Mouse (Mus musculus) lung, postnatal 0 days (tissue): Measurements from ENCODE around the gene Gm20388. TPM values are rescaled to one million over a fixed set of nuclear protein-coding genes. Genes with fewer than 3 reads are reported as not detected.

ENCODE experiments used
- ATAC-seq: fragments of 200-750 bp; cut with Nextera tagmentation; 2 replicates; pipeline ENCODE4 v1.8.0; 2017; ENCODE audit warnings: moderate library complexity
- DNase-seq: peaks from one replicate; pipeline ENCODE4 v3.0.0-alpha.2; 2016; ENCODE audit warnings: low spot score
- H3K27ac ChIP-seq: fragments of 300-500 bp; sonication (generic); 2 replicates; pipeline ENCODE4 v1.5.1; 2014; ENCODE audit warnings: antibody characterized with exemption, mild to moderate bottlenecking, low read length, mixed read lengths
- H3K27me3 ChIP-seq: fragments of 300-500 bp; sonication (generic); replicated peaks from 2 replicates; pipeline ENCODE4 v1.6.1; 2014; ENCODE audit warnings: low read length, mixed read lengths; ENCODE audit not compliant: insufficient read depth
- H3K36me3 ChIP-seq: fragments of 300-500 bp; sonication (generic); 2 replicates; pipeline ENCODE4 v1.6.1; 2014; ENCODE audit warnings: low read length, mixed read lengths; ENCODE audit not compliant: insufficient read depth
- H3K4me1 ChIP-seq: fragments of 300-500 bp; sonication (generic); 2 replicates; pipeline ENCODE4 v1.6.1; 2014; ENCODE audit warnings: antibody characterized with exemption, low read depth, low read length, mixed read lengths; ENCODE audit not compliant: insufficient read depth
- H3K4me2 ChIP-seq: fragments of 300-500 bp; sonication (generic); replicated peaks from 2 replicates; pipeline ENCODE4 v1.6.1; 2014; ENCODE audit warnings: low read depth, mild to moderate bottlenecking, low read length, moderate library complexity, mixed read lengths
- H3K4me3 ChIP-seq: fragments of 300-500 bp; sonication (generic); 2 replicates; pipeline ENCODE4 v1.5.1; 2014; ENCODE audit warnings: low read depth, low read length
- H3K9ac ChIP-seq: fragments of 300-500 bp; sonication (generic); replicated peaks from 2 replicates; pipeline ENCODE4 v1.6.1; 2014; ENCODE audit warnings: low read depth, mild to moderate bottlenecking
- H3K9me3 ChIP-seq: fragments of 300-500 bp; sonication (generic); 2 replicates; pipeline ENCODE4 v1.6.1; 2016; ENCODE audit warnings: low read length, mixed read lengths
- CTCF ChIP-seq: IDR thresholded peaks from 2 replicates; pipeline ENCODE4 v1.5.1; 2016; ENCODE audit warnings: antibody characterized with exemption, mild to moderate bottlenecking
- EP300 ChIP-seq: IDR thresholded peaks from 2 replicates; pipeline ENCODE4 v1.6.1; 2016; ENCODE audit warnings: antibody characterized with exemption, mild to moderate bottlenecking, control low read depth
- WGBS: fragments of 180-500 bp; shearing (Covaris S2); extraction: QIAGEN DNeasy Blood & Tissue Kit; methylation state at CpG from one replicate; pipeline ENCODE4 v1.1.7; 2014; 5-methylcytosine and 5-hydroxymethylcytosine counted together
- polyA plus RNA-seq: library from polyadenylated mRNA; unstranded; fragments of >200 nt; fragmentation: Nextera tagmentation; extraction: Ambion mirVana; gene quantifications from 2 replicates; pipeline ENCODE4 v1.2.1, GENCODE M21; 2015

The Gm20388 gene
- polyA plus RNA-seq, 1 experiment from 2014 or later, result not detected

DNA sequence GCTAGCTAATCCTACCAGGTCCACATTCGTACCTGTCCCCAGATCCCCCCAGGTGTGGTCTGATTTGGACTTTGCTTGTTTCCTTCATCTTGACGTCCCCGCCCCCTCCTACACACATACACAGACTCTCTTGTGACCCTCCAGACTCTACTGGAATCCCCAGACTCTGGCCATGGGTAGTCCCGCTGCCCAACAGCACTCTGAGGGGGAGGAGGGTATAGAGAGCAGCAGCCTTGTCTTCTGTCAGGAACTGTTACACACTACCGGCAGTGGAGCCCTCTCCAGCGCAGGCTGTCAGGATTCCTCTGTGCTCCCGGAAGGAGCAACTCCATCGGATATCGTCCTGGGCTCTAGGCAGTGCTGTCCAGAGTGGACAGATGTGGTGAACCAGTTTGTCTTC lies 3220.4 kb downstream of the Gm20388 start:
- Histone ChIP-seq H3K36me3 (no peaks in the 10 kb centered on the region), H3K4me3 (no peak overlapping the region), H3K4me1 (no peaks in the 10 kb centered on the region; the same call in 1 of the 2 replicates), H3K27ac (peak overlapping the region; percentile 20; the same call in 1 of the 2 replicates), H3K4me2 (no peak overlapping the region), H3K9me3 (no peaks in the 10 kb centered on the region), H3K27me3 (no peaks in the 10 kb centered on the region), H3K9ac (no peak overlapping the region)
- WGBS, result 38% methylated on average over 9 of the region's 9 CpGs
- TF ChIP-seq CTCF (no peak), EP300 (no peak)
- ATAC-seq (peak; percentile 46; the same call in 1 of the 2 replicates), DNase-seq (no peak)

DNA sequence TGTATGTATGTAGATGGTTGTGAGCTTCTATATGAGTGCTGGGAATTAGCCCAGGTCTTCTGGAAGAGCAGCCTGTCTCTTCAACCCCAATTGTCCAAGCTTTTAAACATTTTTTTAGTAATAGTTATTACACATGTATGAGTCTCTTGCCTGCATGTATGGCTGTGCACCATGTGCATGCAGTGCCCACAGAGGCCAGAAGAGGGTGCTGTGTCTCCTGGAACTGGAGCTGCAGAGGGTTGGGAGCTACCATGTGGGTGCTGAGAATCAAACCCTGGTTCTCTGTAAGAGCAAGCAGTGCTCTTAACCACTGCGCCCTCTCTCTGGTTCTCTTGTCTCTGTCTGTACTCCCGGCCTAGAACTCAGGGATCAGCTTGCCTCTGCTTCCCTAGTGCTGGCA lies 3222.3 kb downstream of the Gm20388 start:
- no peak for ATAC-seq
- no peak overlapping the region for H3K4me3 ChIP-seq
- H3K27ac ChIP-seq, result no peak overlapping the region
- no peaks in the 10 kb centered on the region for H3K4me1 ChIP-seq
- WGBS, result 100% methylated on average over 2 of the region's 2 CpGs
- no peaks in the 10 kb centered on the region for H3K27me3 ChIP-seq
- no peak overlapping the region for H3K9ac ChIP-seq
- H3K4me2 ChIP-seq, result no peak overlapping the region
- no peak for DNase-seq
- no peaks in the 10 kb centered on the region for H3K9me3 ChIP-seq
- H3K36me3 ChIP-seq, result no peaks in the 10 kb centered on the region
- TF ChIP-seq EP300 (no peak), CTCF (peak; percentile 34; the same call in 1 of the 2 replicates)

DNA sequence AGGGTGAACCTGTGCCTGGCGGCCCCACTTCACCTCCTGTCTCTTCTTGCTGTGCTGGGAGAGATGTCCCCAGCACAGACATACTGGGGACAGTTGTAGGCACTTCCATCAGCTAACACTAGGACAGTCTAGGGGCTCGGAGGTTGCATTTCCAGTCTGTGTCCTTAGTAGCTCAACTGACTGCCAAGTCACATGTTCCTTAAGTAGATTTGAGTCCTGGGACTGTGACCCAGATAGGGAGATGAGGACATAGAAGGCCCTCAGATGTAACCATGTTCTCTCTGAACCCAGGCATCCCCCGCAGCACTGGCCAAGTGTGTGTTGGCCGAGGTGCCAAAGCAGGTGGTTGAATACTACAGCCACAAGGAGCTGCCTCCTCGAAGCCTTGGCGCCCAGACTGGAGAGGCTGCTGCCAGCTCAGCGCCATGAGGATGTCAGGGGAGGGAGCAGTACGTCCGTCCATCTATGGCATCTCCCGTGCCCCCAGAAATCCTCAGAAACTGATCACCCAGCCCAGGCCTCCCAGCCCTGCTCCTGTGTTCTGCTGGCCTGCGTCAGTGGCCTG lies 3223.6 kb downstream of the Gm20388 start:
- no peaks in the 10 kb centered on the region for H3K4me1 ChIP-seq
- no peak overlapping the region for H3K27ac ChIP-seq
- ATAC-seq (no peak), DNase-seq (no peak)
- no peaks in the 10 kb centered on the region for H3K9me3 ChIP-seq
- H3K36me3 ChIP-seq, result no peaks in the 10 kb centered on the region
- no peak overlapping the region for H3K9ac ChIP-seq
- no peak overlapping the region for H3K4me2 ChIP-seq
- H3K27me3 ChIP-seq, result no peaks in the 10 kb centered on the region
- TF ChIP-seq EP300 (no peak), CTCF (no peak)
- H3K4me3 ChIP-seq, result no peak overlapping the region
- 80% methylated on average over 11 of the region's 11 CpGs for WGBS

DNA sequence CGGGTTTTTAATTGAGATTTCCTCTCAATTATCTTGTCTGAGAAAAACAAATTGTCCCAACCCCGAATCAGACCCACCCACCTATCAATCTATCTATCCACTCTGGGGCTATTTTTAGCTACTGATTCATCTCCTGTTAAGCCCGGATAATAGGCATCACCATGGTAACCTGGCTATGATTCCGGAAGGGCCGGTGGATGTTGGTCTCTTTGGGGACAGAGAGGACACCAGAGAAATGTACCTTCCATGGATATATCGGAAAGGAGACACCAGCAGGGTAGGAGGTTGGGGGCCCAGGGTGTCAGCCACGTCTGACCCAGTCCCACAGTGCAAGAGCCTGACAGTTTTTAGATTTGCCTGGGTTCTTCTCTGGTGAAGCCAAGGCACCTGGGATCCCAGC lies 3224.8 kb downstream of the Gm20388 start:
- 23% methylated on average over 7 of the region's 7 CpGs for WGBS
- Histone ChIP-seq H3K36me3 (no peaks in the 10 kb centered on the region), H3K27me3 (no peaks in the 10 kb centered on the region), H3K4me2 (no peak overlapping the region), H3K9me3 (no peaks in the 10 kb centered on the region), H3K4me1 (no peaks in the 10 kb centered on the region), H3K9ac (no peak overlapping the region), H3K4me3 (no peak overlapping the region), H3K27ac (no peak overlapping the region)
- TF ChIP-seq EP300 (no peak), CTCF (no peak)
- DNase-seq (peak; percentile 33), ATAC-seq (no peak)

DNA sequence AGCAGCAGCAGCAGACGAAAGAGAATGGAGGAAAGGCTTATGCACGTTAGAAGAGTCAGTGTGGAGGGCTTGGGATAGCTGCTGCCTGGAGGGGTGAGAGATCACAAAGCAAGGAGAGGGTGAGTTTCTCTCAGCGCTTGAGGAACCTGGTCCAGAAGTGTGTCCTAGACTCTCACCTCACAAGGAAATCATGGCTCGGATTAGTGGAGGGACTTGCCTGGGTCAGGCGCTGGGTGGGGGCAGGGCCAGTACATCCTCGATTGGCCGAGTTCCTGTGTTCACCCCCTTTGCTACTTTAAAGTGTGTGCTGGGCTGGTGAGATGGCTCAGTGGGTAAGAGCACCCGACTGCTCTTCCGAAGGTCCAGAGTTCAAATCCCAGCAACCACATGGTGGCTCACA lies 3225.2 kb downstream of the Gm20388 start:
- ATAC-seq (no peak), DNase-seq (no peak)
- no peak for TF ChIP-seq CTCF
- no peak for TF ChIP-seq EP300
- Histone ChIP-seq H3K4me1 (no peaks in the 10 kb centered on the region), H3K9ac (no peak overlapping the region), H3K9me3 (no peaks in the 10 kb centered on the region), H3K27me3 (no peaks in the 10 kb centered on the region), H3K4me3 (no peak overlapping the region), H3K4me2 (no peak overlapping the region), H3K27ac (no peak overlapping the region), H3K36me3 (no peaks in the 10 kb centered on the region)
- whole genome bisulfite sequencing, result 36% methylated on average over 9 of the region's 9 CpGs

DNA sequence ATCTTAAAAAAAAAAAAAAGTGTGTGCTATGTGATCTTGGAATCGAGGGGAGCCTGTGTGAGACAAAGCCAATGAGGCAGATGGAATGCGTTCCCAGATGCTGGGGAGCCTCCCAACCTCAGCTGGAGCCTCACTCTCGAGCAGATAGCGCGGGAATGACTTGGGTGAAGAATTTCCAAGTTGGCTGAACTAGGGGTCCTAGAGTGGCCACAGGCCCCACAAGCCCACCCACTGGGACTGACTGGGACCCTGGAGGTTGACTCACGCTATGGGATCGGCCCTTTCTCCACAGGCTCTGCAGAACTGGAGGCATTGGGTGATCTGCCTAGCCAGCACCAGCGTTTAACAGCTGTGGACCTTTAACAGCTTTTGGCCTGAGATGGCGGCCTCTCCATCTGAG lies 3225.6 kb downstream of the Gm20388 start:
- Histone ChIP-seq H3K9me3 (no peaks in the 10 kb centered on the region), H3K4me3 (no peak overlapping the region), H3K4me2 (no peak overlapping the region), H3K36me3 (no peaks in the 10 kb centered on the region), H3K27me3 (no peaks in the 10 kb centered on the region), H3K9ac (no peak overlapping the region), H3K27ac (no peak overlapping the region), H3K4me1 (no peaks in the 10 kb centered on the region)
- 70% methylated on average over 9 of the region's 9 CpGs for WGBS
- DNase-seq (no peak), ATAC-seq (no peak)
- TF ChIP-seq EP300 (no peak), CTCF (no peak)
